Mouse (Mus musculus) liver, embryonic 14.5 days (tissue): ENCODE measurements around the gene Gcc1.

ENCODE experiments used
- CTCF ChIP-seq: IDR thresholded peaks from 2 replicates; pipeline ENCODE4 v1.5.1; 2016; ENCODE audit warnings: antibody characterized with exemption, low read depth, control low read depth
- EP300 ChIP-seq: IDR thresholded peaks from 2 replicates; pipeline ENCODE4 v1.6.1; 2016; ENCODE audit warnings: antibody characterized with exemption, low read depth

GRCm38 (mm10) chr6:28474211-28474610 lies 46.0 kb upstream of the Gcc1 start:
- TF ChIP-seq CTCF = no peak
- no peak for TF ChIP-seq EP300
